Mouse (Mus musculus): ENCODE measurements around the gene Adk.

Adk gene

GRCm38 (mm10) chr14:21166114-21166513 lies 113.7 kb downstream of the Adk start:
- no peak for DNase-seq (ENCODE audit: low read depth, low spot score)

GRCm38 (mm10) chr14:21173973-21174745 lies 121.8 kb downstream of the Adk start:
- DNase-seq (ENCODE audit: low read depth, low spot score) = no peak

GRCm38 (mm10) chr14:21174804-21175203 lies 122.4 kb downstream of the Adk start:
- no peak for DNase-seq (ENCODE audit: low read depth, low spot score)

DNA sequence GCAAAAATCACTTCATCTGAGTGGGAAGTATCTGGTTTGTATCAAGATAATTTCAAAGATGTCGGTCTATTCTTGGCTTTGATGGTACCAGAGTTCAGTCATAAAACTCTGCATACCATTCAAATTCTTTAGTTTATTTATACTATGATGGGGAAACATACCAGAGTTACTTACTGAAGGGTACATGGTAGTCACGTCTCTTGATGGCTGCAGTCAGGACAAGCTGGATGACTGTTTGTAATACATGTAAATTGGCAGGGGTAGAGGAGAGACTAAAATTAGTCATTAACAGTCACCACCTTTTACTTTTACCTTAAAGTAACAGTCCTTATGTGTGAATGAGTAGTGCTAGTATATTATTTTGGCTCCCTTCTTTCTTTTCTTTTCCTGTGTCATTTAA lies 125.4 kb downstream of the Adk start:
- DNase-seq (ENCODE audit: low read depth, low spot score) = no peak

DNA sequence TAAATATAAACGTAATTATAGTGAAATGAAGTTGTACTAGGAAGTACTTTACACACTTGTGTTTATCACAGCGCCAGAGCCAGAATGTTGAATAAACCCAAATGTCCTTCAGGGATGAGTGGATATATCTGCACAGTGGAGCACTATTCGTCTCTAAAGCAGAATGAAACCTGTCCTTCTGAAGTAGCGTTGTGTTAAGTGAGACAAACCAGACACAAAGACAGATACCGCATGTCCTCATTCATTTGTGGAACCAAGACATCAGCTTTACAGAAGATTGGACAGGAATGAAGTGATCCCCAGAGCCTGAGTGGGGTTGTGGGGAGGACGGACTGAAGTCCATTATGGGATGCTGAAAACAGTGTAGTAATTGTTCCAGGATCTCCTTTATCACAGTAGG lies 126.0 kb downstream of the Adk start:
- DNase-seq (ENCODE audit: low read depth, low spot score) = no peak

DNA sequence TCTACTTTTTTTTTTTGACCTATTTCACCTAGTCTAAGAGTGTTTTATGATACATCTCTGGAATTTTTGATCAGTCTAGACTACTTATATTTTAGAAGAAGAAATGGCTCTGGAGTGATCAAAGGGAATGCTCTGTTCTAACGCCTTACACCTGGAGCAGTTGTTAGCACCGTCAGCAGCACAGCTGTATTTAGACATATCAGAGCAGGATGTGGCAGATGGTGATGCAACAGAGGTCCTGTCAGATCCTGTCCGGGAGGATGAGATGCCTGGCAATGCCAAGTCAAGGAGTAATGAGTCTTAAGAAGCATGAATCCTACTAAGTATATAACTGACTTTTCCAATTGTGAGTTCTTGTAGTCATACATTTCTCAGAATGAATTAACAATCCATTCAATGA lies 128.7 kb downstream of the Adk start:
- DNase-seq (ENCODE audit: low read depth, low spot score) = no peak

- DNase-seq (ENCODE audit: low read depth, low spot score) = no peak
These were observed 139.6 kb downstream of the Adk start for GRCm38 (mm10) chr14:21191966-21192365.

DNA sequence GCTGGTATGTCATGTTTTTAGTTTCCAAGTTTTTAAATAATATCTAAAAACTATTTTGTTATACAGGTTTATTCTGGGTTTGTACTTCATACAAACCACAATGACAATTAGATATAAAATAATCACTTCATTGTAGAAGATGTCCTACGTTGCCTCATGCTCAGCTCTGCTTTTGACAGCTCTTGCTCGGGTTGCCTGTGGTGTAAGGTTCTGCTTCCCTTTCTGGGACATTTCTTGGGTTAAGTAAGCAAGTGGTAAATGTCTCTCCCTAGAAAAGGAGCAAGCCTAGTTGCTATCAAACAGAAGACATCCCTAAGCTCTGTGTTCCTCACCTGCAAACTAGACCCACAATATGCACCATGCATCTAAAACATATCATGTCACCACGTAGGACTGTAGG lies 140.4 kb downstream of the Adk start:
- DNase-seq (ENCODE audit: low read depth, low spot score) = no peak

DNA sequence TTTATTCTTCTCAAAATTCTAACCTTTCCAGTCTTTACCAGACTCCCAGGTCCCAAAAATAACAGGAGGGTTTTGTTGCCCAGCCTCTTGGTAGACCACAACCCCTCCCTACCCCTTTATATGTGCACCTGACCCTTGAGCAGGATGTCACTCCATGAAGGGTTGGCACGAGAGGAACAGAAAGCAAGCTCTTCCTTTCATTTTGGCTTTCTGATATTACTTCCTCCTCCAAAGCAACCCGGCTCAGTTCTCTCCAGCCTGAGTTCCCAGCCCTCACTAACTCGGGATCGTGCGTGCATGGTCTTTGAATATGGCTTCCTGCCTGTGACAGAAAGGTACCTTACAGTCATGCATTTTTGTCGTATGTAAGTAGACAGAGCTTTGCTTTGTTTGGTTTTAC lies 142.0 kb downstream of the Adk start:
- DNase-seq (ENCODE audit: low read depth, low spot score) = no peak

GRCm38 (mm10) chr14:21200850-21201249 lies 148.5 kb downstream of the Adk start:
- DNase-seq (ENCODE audit: low read depth, low spot score) = no peak

GRCm38 (mm10) chr14:21206472-21206871 lies 154.1 kb downstream of the Adk start:
- DNase-seq (ENCODE audit: low read depth, low spot score) = no peak

DNA sequence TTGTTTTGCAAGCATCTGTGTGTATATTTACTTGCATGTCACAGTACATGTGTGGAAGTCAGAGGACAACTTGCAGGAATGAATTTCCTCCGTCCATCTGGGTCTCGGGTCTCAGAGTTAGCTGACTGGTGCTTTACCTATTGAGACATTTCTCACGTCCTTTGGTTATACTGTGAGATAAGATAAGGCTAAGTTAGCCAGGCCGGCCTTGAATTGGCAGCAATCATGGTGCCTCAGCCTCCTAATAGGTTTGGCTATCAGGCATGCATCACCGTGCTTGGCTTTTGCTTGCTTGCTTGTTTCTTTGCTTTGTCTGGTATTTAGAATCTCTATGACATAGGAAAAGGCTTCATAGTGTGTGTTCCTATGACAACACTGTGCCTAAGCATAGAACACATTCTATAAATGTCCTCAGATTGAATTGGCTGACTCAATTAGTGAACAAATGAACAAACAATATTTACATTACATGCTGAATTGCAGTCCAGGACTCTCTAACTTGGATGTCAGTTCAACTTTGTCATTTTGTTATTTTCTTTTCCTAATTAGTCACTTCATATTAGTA lies 169.3 kb downstream of the Adk start:
- DNase-seq (ENCODE audit: low read depth, low spot score) = no peak

DNA sequence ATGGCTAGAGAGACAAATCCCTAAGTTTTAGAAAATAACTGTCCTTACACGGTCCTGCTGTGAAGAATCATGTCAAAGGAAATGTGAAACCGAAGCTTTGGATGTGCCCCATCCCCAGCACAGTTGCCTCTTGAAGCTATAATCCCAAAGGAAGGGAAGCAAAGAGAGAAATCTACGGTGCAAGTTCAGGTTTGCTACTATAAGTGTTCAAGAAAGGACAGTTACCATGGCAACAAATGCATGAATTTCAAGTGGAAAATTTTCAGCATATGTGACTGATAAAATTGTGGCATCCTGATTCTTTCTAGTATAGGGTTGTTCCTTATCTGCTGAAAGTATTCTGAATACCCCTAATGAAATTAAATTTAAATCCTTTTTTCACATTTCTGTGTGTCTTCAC lies 169.8 kb downstream of the Adk start:
- no peak for DNase-seq (ENCODE audit: low read depth, low spot score)

- no peak for DNase-seq (ENCODE audit: low read depth, low spot score)
These were observed 171.1 kb downstream of the Adk start for GRCm38 (mm10) chr14:21223456-21223855.

DNA sequence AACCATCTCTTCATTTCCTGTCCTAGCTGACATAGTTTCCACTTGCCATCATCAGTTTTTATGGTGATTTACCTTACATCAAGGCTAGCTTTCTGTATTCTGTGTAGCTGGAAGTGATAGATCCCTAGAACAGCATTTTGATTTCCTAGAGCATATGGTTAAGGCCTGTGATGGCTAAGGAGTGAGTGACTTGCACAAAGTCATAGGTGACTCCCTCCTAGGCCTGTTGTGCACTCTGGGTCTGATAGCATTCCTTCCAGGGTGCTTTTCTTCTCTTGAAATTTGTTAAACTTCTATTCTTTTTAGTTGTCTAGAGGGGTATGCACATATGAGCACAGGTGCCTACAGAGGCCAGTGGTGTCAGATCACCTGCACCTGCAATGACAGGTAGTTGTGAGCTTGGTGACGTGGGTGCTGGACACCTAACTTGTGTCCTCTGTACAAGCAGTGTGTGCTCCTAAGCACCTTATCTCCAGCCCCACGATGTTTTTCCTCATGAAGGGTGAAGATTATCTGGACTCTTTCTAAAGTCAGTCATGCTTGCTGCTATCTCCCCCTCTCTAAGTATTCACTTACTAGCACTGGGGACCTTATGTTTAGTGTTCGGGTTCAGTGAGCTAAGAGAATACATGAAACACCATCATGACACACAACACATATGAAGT lies 171.7 kb downstream of the Adk start:
- DNase-seq (ENCODE audit: low read depth, low spot score) = no peak

- no peak for DNase-seq (ENCODE audit: low read depth, low spot score)
These were observed 184.7 kb downstream of the Adk start for GRCm38 (mm10) chr14:21237051-21237450.

DNA sequence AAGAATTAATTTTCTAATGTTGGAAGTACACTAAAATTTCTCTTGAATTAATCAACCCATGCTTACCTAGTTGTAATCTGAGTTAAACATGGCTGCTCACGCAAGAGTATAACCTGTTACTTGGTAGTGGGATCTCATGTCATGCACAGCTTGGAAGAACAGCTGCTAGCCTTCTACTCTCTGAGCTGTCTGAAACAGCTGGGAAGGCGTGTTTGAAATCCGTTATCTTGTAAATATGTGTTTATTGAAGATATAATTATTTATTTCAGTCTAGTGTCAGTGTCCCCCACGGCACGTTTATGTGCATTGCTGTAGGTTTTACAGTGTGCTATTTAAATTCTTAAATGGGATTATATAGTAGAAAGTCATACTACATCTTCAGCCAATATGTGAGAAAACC lies 188.7 kb downstream of the Adk start:
- DNase-seq (ENCODE audit: low read depth, low spot score) = no peak

GRCm38 (mm10) chr14:21251386-21251785 lies 199.0 kb downstream of the Adk start:
- DNase-seq (ENCODE audit: low read depth, low spot score) = no peak

DNA sequence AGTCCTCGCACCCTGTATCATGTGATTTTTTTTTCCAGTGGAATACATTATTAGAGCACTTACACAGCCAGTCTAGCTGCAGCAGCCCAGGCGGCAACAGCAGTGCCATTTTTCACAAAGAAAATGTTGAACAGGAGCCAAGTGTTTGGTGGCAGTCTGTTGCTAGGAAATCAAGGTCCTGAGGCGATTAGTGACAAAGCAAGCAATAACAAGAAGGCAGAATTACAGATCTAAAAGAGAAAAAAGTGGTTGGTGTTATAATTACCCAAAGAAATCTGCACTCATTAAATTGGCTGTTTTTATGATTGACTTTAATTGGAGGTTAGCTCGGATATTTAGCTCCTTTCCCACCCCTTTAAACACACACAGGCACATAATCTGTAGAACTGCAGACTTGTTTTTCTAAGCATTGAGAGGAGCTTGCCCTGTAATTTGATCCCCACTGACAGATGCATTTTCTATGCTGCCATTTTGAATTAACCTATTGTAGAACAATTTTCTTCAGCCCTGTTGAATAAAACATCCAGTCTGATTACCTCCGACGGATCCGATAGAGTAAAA lies 200.0 kb downstream of the Adk start:
- no peak for DNase-seq (ENCODE audit: low read depth, low spot score)

- DNase-seq (ENCODE audit: low read depth, low spot score) = no peak
These were observed 201.1 kb downstream of the Adk start for GRCm38 (mm10) chr14:21253321-21253992.

DNA sequence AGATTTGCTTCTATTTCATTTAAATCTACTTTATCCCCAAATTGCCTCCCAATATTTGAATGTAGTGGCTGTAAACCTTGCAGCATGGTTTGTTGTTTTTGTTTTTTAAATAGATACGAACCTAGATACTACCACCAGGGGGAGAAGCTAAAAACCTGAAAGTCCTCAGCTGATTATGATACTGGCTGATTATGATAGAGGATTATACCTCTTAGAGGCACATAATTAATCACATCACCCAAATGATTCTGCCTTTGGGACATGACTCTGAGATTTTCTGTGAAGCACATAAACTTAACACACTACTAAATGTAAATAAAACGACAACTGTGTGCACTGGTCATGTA lies 201.6 kb downstream of the Adk start:
- DNase-seq (ENCODE audit: low read depth, low spot score) = no peak

- no peak for DNase-seq (ENCODE audit: low read depth, low spot score)
These were observed 215.9 kb downstream of the Adk start for GRCm38 (mm10) chr14:21268229-21268628.
